Comparison of ENCODE assay signal across 9 mouse cellular contexts in genomic region chr11:11961917-11962628, GRCm38 (mm10).
DNase-seq lines count a peak whose midpoint lies in the region; ATAC-seq and TF ChIP-seq lines count a peak whose summit lies in the region.
"Had no signal": no experiment of that assay in that cellular context is flagged by ENCODE, and none has a peak within 500 bp of the region (broad histone marks: within the 10 kb centered on the region; RNA-seq: fewer than 3 reads in every experiment).

No protein-coding gene starts in this region.

- no peak overlapping the region for H3K4me3 ChIP-seq in lung, postnatal 0 days (ENCODE audit: low read depth, low read length)
- no peak overlapping the region for H3K4me3 ChIP-seq in lung, adult 2 months (replicated peaks; ENCODE audit: extremely low read depth, low read depth, low read length)
- H3K4me3 ChIP-seq in intestine, postnatal 0 days (ENCODE audit: low read depth, low read length) = no peak overlapping the region

- WGBS in lung, postnatal 0 days = 61% methylated on average over 5 of the region's 5 CpGs
- WGBS in lung, adult 2 months = 71% methylated on average over 5 of the region's 5 CpGs
- WGBS in intestine, postnatal 0 days = 42% methylated on average over 5 of the region's 5 CpGs

- H3K27me3 ChIP-seq in lung, postnatal 0 days (replicated peaks; ENCODE audit: insufficient read depth, low read length) = no peaks in the 10 kb centered on the region
- H3K27me3 ChIP-seq in intestine, postnatal 0 days (replicated peaks; ENCODE audit: control insufficient read depth, insufficient read depth, low read length) = no peaks in the 10 kb centered on the region

- H3K4me2 ChIP-seq in lung, postnatal 0 days (replicated peaks; ENCODE audit: low read depth, low read length) = no peak overlapping the region
- no peak overlapping the region for H3K4me2 ChIP-seq in intestine, postnatal 0 days (replicated peaks; ENCODE audit: low read depth)

- no peaks in the 10 kb centered on the region for H3K36me3 ChIP-seq in lung, postnatal 0 days (ENCODE audit: insufficient read depth, low read length)
- no peaks in the 10 kb centered on the region for H3K36me3 ChIP-seq in intestine, postnatal 0 days (ENCODE audit: control insufficient read depth, insufficient read depth)

- H3K4me1 ChIP-seq in lung, postnatal 0 days (ENCODE audit: insufficient read depth, low read depth, low read length) = peaks cover 22% of the 10 kb centered on the region; the same call in 1 of the 2 replicates
- peaks cover 4% of the 10 kb centered on the region; the same call in 1 of the 2 replicates for H3K4me1 ChIP-seq in lung, adult 2 months (ENCODE audit: control insufficient read depth, insufficient read depth, low read length)
- 0 out of 2 replicates have a peak, but pooled peaks cover 5% of the 10 kb centered on the region for H3K4me1 ChIP-seq in intestine, postnatal 0 days (replicated peaks; ENCODE audit: control insufficient read depth, insufficient read depth, low read length)

- H3K9me3 ChIP-seq in lung, postnatal 0 days (ENCODE audit: low read length) = no peaks in the 10 kb centered on the region
- no peaks in the 10 kb centered on the region for H3K9me3 ChIP-seq in intestine, postnatal 0 days (ENCODE audit: control insufficient read depth)

- TF ChIP-seq CTCF in lung, postnatal 0 days (IDR thresholded peaks at IDR 0.05) = no peak
- TF ChIP-seq CTCF in lung, adult 2 months (IDR thresholded peaks at IDR 0.05; ENCODE audit: insufficient read depth, low read length) = no peak
- TF ChIP-seq CTCF in intestine, postnatal 0 days (IDR thresholded peaks at IDR 0.05; ENCODE audit: low read depth) = no peak

- no peak for TF ChIP-seq EP300 in lung, postnatal 0 days (IDR thresholded peaks at IDR 0.05)

- H3K27ac ChIP-seq in lung, postnatal 0 days (ENCODE audit: low read length) = peak overlapping the region; percentile 81
- H3K27ac ChIP-seq in intestine, postnatal 0 days (ENCODE audit: low read depth, low read length) = peak overlapping the region; percentile 74

- no peak for ATAC-seq in lung, postnatal 0 days
- 0 out of 2 replicates have a peak, but pooled peaks have one; percentile 36 for ATAC-seq in intestine, postnatal 0 days

- H3K9ac ChIP-seq in lung, postnatal 0 days (replicated peaks; ENCODE audit: low read depth) = no peak overlapping the region
- H3K9ac ChIP-seq in intestine, postnatal 0 days (ENCODE audit: low read depth, low read length) = no peak overlapping the region

- TF ChIP-seq POLR2A in lung, adult 2 months (IDR thresholded peaks at IDR 0.05; ENCODE audit: borderline replicate concordance, extremely low read depth, low read depth, low read length) = no peak

- DNase-seq in lung, postnatal 0 days (ENCODE audit: low spot score) = no peak
- DNase-seq in lung, adult 2 months = no peak
- DNase-seq in heart, adult 18-20 months = peak; percentile 69 to 82
- peak; percentile 67 for DNase-seq in retina, postnatal 1 day
- DNase-seq in yolk sac, embryonic 10.5 days (ENCODE audit: low spot score) = no peak
- DNase-seq in layer of hippocampus, adult 8-10 months (ENCODE audit: low spot score in 2 of 2) = no peak
- DNase-seq: lung, postnatal 14 days; right cerebral cortex, postnatal 25 days had no signal

Comparison
In these comparisons a context has a peak if more than half of its experiments do, and no peak if none do; other contexts are left out.
1. DNase-seq: peak in heart, adult 18-20 months (2 of 2) and retina, postnatal 1 day (single experiment); none in lung, postnatal 0 days (single experiment), lung, adult 2 months (single experiment), yolk sac, embryonic 10.5 days (single experiment) and layer of hippocampus, adult 8-10 months (0 of 2).